Mouse (Mus musculus): ENCODE measurements around the gene St3gal4. TPM values are rescaled to one million over a fixed set of nuclear protein-coding genes. Genes with fewer than 3 reads are reported as not detected.

The St3gal4 gene
- total and polyA plus RNA-seq, 2 experiments from 2014 or later: 19.6 to 29.8 TPM

- Histone ChIP-seq H3K36me3 (ENCODE audit: insufficient read depth, low read length) (no peaks in the 10 kb centered on the region), H3K9me3 (ENCODE audit: low read length) (no peaks in the 10 kb centered on the region), H3K4me1 (ENCODE audit: insufficient read depth, low read length) (no peaks in the 10 kb centered on the region), H3K9ac (replicated peaks; ENCODE audit: low read length, poor library complexity, severe bottlenecking) (no peak overlapping the region), H3K27ac (ENCODE audit: low read depth, low read length) (no peak overlapping the region), H3K4me2 (ENCODE audit: low read depth, low read length, poor library complexity, severe bottlenecking) (no peak overlapping the region), H3K4me3 (ENCODE audit: low read depth, low read length) (no peak overlapping the region), H3K27me3 (ENCODE audit: insufficient read depth, low read length) (no peaks in the 10 kb centered on the region)
- WGBS: 23% methylated on average over 15 of the region's 15 CpGs
- DNase-seq (ENCODE audit: low spot score) (no peak), ATAC-seq (ENCODE audit: low FRiP score) (no peak)
- TF ChIP-seq CTCF (IDR thresholded peaks at IDR 0.05): no peak
Measured at GRCm38 (mm10) chr9:35044458-35044857, 74.6 kb downstream of the St3gal4 start.

GRCm38 (mm10) chr9:35043619-35044018, 75.4 kb downstream of the St3gal4 start:
- Histone ChIP-seq H3K4me1 (ENCODE audit: insufficient read depth, low read length) (no peaks in the 10 kb centered on the region), H3K36me3 (ENCODE audit: insufficient read depth, low read length) (no peaks in the 10 kb centered on the region), H3K27ac (ENCODE audit: low read depth, low read length) (no peak overlapping the region), H3K27me3 (ENCODE audit: insufficient read depth, low read length) (no peaks in the 10 kb centered on the region), H3K9ac (replicated peaks; ENCODE audit: low read length, poor library complexity, severe bottlenecking) (no peak overlapping the region), H3K4me2 (ENCODE audit: low read depth, low read length, poor library complexity, severe bottlenecking) (no peak overlapping the region), H3K4me3 (ENCODE audit: low read depth, low read length) (no peak overlapping the region), H3K9me3 (ENCODE audit: low read length) (no peaks in the 10 kb centered on the region)
- ATAC-seq (ENCODE audit: low FRiP score) (no peak), DNase-seq (ENCODE audit: low spot score) (no peak)
- 52% methylated on average over 7 of the region's 7 CpGs for WGBS
- no peak for TF ChIP-seq CTCF (IDR thresholded peaks at IDR 0.05)

GRCm38 (mm10) chr9:35041493-35041892, 77.6 kb downstream of the St3gal4 start:
- no peak overlapping the region for H3K27ac ChIP-seq (ENCODE audit: low read depth, low read length)
- no peaks in the 10 kb centered on the region for H3K9me3 ChIP-seq (ENCODE audit: low read length)
- H3K36me3 ChIP-seq (ENCODE audit: insufficient read depth, low read length): no peaks in the 10 kb centered on the region
- ATAC-seq (ENCODE audit: low FRiP score) (no peak), DNase-seq (ENCODE audit: low spot score) (no peak)
- no peak overlapping the region for H3K4me2 ChIP-seq (ENCODE audit: low read depth, low read length, poor library complexity, severe bottlenecking)
- no peak overlapping the region for H3K9ac ChIP-seq (replicated peaks; ENCODE audit: low read length, poor library complexity, severe bottlenecking)
- no peak overlapping the region for H3K4me3 ChIP-seq (ENCODE audit: low read depth, low read length)
- H3K4me1 ChIP-seq (ENCODE audit: insufficient read depth, low read length): no peaks in the 10 kb centered on the region
- WGBS: 78% methylated on average over 5 of the region's 5 CpGs
- H3K27me3 ChIP-seq (ENCODE audit: insufficient read depth, low read length): no peaks in the 10 kb centered on the region
- TF ChIP-seq CTCF (IDR thresholded peaks at IDR 0.05): no peak

- Histone ChIP-seq H3K36me3 (ENCODE audit: insufficient read depth, low read length) (peaks cover 8% of the 10 kb centered on the region; the same call in 1 of the 2 replicates), H3K4me2 (ENCODE audit: low read depth, low read length, poor library complexity, severe bottlenecking) (no peak overlapping the region), H3K4me3 (ENCODE audit: low read depth, low read length) (no peak overlapping the region), H3K27me3 (ENCODE audit: insufficient read depth, low read length) (no peaks in the 10 kb centered on the region), H3K9ac (replicated peaks; ENCODE audit: low read length, poor library complexity, severe bottlenecking) (no peak overlapping the region), H3K27ac (ENCODE audit: low read depth, low read length) (no peak overlapping the region), H3K9me3 (ENCODE audit: low read length) (no peaks in the 10 kb centered on the region), H3K4me1 (ENCODE audit: insufficient read depth, low read length) (no peaks in the 10 kb centered on the region)
- WGBS: 61% methylated on average over 5 of the region's 5 CpGs
- ATAC-seq (ENCODE audit: low FRiP score) (no peak), DNase-seq (ENCODE audit: low spot score) (no peak)
- TF ChIP-seq CTCF (IDR thresholded peaks at IDR 0.05): no peak
Measured at GRCm38 (mm10) chr9:35039846-35040245, 79.2 kb downstream of the St3gal4 start.

GRCm38 (mm10) chr9:35038922-35039586, 80.0 kb downstream of the St3gal4 start:
- DNase-seq (ENCODE audit: low spot score) (no peak), ATAC-seq (ENCODE audit: low FRiP score) (no peak)
- Histone ChIP-seq H3K27ac (ENCODE audit: low read depth, low read length) (no peak overlapping the region), H3K4me1 (ENCODE audit: insufficient read depth, low read length) (no peaks in the 10 kb centered on the region), H3K36me3 (ENCODE audit: insufficient read depth, low read length) (peaks cover 10% of the 10 kb centered on the region; the same call in 1 of the 2 replicates), H3K9me3 (ENCODE audit: low read length) (no peaks in the 10 kb centered on the region), H3K27me3 (ENCODE audit: insufficient read depth, low read length) (no peaks in the 10 kb centered on the region), H3K4me2 (ENCODE audit: low read depth, low read length, poor library complexity, severe bottlenecking) (no peak overlapping the region), H3K9ac (replicated peaks; ENCODE audit: low read length, poor library complexity, severe bottlenecking) (no peak overlapping the region), H3K4me3 (ENCODE audit: low read depth, low read length) (no peak overlapping the region)
- no peak for TF ChIP-seq CTCF (IDR thresholded peaks at IDR 0.05)
- WGBS: 44% methylated on average over 7 of the region's 7 CpGs

GRCm38 (mm10) chr9:35035074-35035473, 84.0 kb downstream of the St3gal4 start:
- Histone ChIP-seq H3K4me1 (ENCODE audit: insufficient read depth, low read length) (no peaks in the 10 kb centered on the region), H3K27me3 (ENCODE audit: insufficient read depth, low read length) (no peaks in the 10 kb centered on the region), H3K36me3 (ENCODE audit: insufficient read depth, low read length) (peaks cover 18% of the 10 kb centered on the region; the same call in 1 of the 2 replicates), H3K27ac (ENCODE audit: low read depth, low read length) (no peak overlapping the region), H3K9me3 (ENCODE audit: low read length) (no peaks in the 10 kb centered on the region), H3K9ac (replicated peaks; ENCODE audit: low read length, poor library complexity, severe bottlenecking) (no peak overlapping the region), H3K4me2 (ENCODE audit: low read depth, low read length, poor library complexity, severe bottlenecking) (no peak overlapping the region), H3K4me3 (ENCODE audit: low read depth, low read length) (no peak overlapping the region)
- ATAC-seq (ENCODE audit: low FRiP score): 0 out of 2 replicates have a peak, but pooled peaks have one; percentile 22
- TF ChIP-seq CTCF (IDR thresholded peaks at IDR 0.05): no peak
- WGBS: 61% methylated on average over 14 of the region's 14 CpGs
- no peak for DNase-seq (ENCODE audit: low spot score)
